Mouse (Mus musculus): ENCODE data around the gene Cdk1. TPM values are rescaled to one million over a fixed set of nuclear protein-coding genes. Genes with fewer than 3 reads are reported as not detected.
A peak's percentile ranks its signal among the peaks of the same experiment; 100 is the strongest.

Cdk1 gene
- polyA plus RNA-seq, 1 experiment from 2014 or later, result 133 TPM

DNA sequence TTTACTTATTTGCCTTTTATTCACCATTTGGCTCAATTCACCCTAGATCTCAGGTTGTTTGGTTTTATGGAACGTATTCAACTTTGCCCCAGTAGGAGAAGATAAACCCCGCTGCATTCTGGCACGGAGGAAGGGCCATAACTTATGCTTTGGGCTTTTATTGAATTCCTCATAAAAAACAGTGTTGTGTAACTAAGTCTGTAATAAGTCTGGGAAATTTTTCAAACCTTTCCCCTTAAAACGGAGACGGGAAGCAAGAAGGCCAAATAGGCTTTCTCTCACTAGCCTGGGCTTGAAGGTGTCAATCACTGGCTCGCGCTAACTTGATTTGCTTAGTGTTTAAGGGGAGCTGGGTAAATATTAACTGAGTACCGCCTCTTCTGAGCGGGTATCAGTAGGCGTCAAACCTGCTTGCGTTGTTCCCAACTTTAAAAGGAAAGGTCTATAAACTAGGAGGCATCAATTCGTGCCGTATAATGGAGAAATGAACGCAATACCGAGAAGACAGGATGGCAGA lies 31.2 kb downstream of the Cdk1 start:
- no peaks in the 10 kb centered on the region for H3K27me3 ChIP-seq (replicated peaks; ENCODE audit: control insufficient read depth, insufficient read depth, low read length)
- H3K4me1 ChIP-seq (replicated peaks; ENCODE audit: control insufficient read depth, insufficient read depth, low read length), result no peaks in the 10 kb centered on the region
- no peak overlapping the region for H3K27ac ChIP-seq (ENCODE audit: low read depth, low read length)
- ATAC-seq, result peak; percentile 80
- H3K9me3 ChIP-seq (ENCODE audit: control insufficient read depth), result no peaks in the 10 kb centered on the region
- H3K4me3 ChIP-seq (ENCODE audit: low read depth, low read length), result peak overlapping the region; percentile 33
- TF ChIP-seq CTCF (IDR thresholded peaks at IDR 0.05; ENCODE audit: low read depth), result no peak
- peak overlapping the region; percentile 63 for H3K4me2 ChIP-seq (replicated peaks; ENCODE audit: low read depth)
- 29% methylated on average over 15 of the region's 15 CpGs for WGBS
- no peak overlapping the region for H3K9ac ChIP-seq (ENCODE audit: low read depth, low read length)
- H3K36me3 ChIP-seq (ENCODE audit: control insufficient read depth, insufficient read depth), result no peaks in the 10 kb centered on the region

DNA sequence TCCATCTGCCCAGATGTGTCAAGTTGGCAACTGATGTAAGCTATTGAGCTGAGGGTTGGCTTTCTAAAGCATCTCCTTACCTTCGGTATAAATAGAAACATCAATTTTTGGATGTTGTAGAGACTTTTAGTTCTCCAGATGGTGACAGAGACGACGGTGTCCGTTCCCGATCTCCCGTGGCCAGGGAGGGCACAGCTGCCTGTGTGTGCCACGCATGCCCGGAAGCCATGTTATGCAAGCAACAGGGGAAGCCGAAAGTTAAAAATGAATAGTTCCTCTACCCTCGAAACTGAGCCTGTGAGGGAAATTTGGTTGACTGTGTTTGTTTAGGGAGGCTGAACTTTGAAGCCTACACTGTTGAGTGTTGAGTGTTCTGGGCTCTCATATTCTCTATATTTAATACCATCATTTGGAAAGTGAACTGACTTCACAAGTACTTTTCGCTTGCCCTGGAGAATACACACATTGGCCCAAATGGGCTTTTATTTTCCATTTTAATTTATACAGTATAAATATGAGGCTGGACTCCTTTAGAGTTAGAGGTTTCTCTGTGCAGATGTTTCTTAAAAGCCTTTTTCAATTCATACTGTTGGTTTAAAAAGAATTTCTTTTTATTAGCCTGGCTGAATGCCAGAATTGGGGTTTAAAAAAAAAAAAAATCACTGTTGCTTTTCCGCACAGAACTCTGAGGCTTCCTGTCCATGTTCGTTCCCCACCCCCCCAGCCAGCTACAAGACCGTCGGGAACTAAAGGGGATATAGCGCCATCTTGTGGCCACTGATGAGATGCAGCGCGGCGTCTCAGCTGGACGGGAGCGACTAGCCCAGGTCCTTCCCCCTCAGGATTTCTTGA lies 31.8 kb downstream of the Cdk1 start:
- Histone ChIP-seq H3K27me3 (replicated peaks; ENCODE audit: control insufficient read depth, insufficient read depth, low read length) (no peaks in the 10 kb centered on the region), H3K27ac (ENCODE audit: low read depth, low read length) (no peak overlapping the region), H3K36me3 (ENCODE audit: control insufficient read depth, insufficient read depth) (no peaks in the 10 kb centered on the region), H3K4me1 (replicated peaks; ENCODE audit: control insufficient read depth, insufficient read depth, low read length) (no peaks in the 10 kb centered on the region), H3K4me2 (replicated peaks; ENCODE audit: low read depth) (peak overlapping the region; percentile 63), H3K9me3 (ENCODE audit: control insufficient read depth) (no peaks in the 10 kb centered on the region), H3K4me3 (ENCODE audit: low read depth, low read length) (peak overlapping the region; percentile 33), H3K9ac (ENCODE audit: low read depth, low read length) (no peak overlapping the region)
- 39% methylated on average over 21 of the region's 21 CpGs for WGBS
- TF ChIP-seq CTCF (IDR thresholded peaks at IDR 0.05; ENCODE audit: low read depth), result peak; percentile 96
- ATAC-seq, result peak; percentile 88

DNA sequence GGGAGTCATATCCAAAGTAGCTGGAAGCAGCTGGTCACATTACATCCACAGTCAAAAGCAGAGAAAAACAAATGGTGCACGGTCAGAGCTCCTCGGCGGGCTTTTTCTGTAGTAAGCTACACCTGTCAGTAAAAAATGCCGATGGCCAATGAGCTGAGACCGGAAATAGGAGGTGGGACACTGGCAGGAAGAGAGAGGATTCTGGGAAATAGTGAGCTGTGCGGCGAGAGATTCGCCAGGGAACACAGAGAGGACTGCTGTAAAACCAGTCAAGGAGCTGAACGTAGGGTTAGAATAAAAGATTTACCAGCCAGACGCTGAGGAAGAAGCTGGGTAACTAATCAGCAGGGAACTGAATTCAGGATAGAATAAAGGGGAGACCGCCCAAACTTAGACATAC lies 34.2 kb downstream of the Cdk1 start:
- no peak overlapping the region for H3K4me2 ChIP-seq (replicated peaks; ENCODE audit: low read depth)
- no peak for TF ChIP-seq CTCF (IDR thresholded peaks at IDR 0.05; ENCODE audit: low read depth)
- 93% methylated on average over 11 of the region's 11 CpGs for WGBS
- H3K4me1 ChIP-seq (replicated peaks; ENCODE audit: control insufficient read depth, insufficient read depth, low read length), result no peaks in the 10 kb centered on the region
- H3K27ac ChIP-seq (ENCODE audit: low read depth, low read length), result no peak overlapping the region
- no peak for ATAC-seq
- no peaks in the 10 kb centered on the region for H3K36me3 ChIP-seq (ENCODE audit: control insufficient read depth, insufficient read depth)
- no peak overlapping the region for H3K4me3 ChIP-seq (ENCODE audit: low read depth, low read length)
- no peaks in the 10 kb centered on the region for H3K27me3 ChIP-seq (replicated peaks; ENCODE audit: control insufficient read depth, insufficient read depth, low read length)
- H3K9ac ChIP-seq (ENCODE audit: low read depth, low read length), result no peak overlapping the region
- no peaks in the 10 kb centered on the region for H3K9me3 ChIP-seq (ENCODE audit: control insufficient read depth)

DNA sequence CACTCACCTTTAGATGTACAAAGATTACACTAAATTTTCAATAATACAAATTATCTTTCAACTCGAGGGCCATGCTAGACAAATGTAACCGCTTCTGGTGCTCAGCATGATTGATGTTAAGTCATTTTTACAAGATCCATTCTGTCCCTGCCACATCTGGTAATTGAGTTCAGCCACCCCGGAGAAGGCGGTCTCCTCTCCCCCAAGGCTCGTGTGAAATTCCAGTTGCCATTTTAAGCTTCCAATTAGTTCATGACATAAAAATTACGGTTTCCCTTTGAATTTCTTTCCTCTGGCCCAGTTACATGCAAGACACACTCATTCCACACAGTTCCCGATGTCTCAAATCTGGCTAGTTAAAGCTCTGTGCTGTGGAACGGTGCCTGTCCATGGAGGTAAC lies 38.8 kb downstream of the Cdk1 start:
- Histone ChIP-seq H3K4me3 (ENCODE audit: low read depth, low read length) (no peak overlapping the region), H3K27me3 (replicated peaks; ENCODE audit: control insufficient read depth, insufficient read depth, low read length) (no peaks in the 10 kb centered on the region), H3K4me2 (replicated peaks; ENCODE audit: low read depth) (no peak overlapping the region), H3K27ac (ENCODE audit: low read depth, low read length) (no peak overlapping the region), H3K4me1 (replicated peaks; ENCODE audit: control insufficient read depth, insufficient read depth, low read length) (no peaks in the 10 kb centered on the region), H3K36me3 (ENCODE audit: control insufficient read depth, insufficient read depth) (no peaks in the 10 kb centered on the region), H3K9me3 (ENCODE audit: control insufficient read depth) (no peaks in the 10 kb centered on the region), H3K9ac (ENCODE audit: low read depth, low read length) (no peak overlapping the region)
- no peak for ATAC-seq
- no peak for TF ChIP-seq CTCF (IDR thresholded peaks at IDR 0.05; ENCODE audit: low read depth)
- 74% methylated on average over 8 of the region's 8 CpGs for WGBS

DNA sequence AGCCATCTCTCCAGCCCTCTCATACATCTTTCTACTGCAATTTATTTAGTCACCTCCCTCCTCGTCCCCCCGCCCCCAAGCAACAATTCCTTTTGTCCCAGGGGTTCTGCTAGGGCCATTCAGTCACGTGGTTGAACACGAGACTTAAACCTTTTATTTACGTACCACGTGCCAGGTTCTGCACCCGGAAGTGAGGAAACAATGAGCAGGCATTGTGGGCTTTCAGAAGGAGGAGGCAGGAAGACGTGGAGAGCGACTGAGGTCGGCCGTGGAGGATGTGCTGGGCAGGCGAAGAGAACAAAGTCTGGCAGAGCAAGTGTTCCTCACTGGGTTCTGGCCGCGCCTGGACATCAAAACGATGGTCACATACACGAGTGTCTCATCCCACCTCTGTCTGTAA lies 40.9 kb downstream of the Cdk1 start:
- TF ChIP-seq CTCF (IDR thresholded peaks at IDR 0.05; ENCODE audit: low read depth), result no peak
- Histone ChIP-seq H3K36me3 (ENCODE audit: control insufficient read depth, insufficient read depth) (no peaks in the 10 kb centered on the region), H3K9me3 (ENCODE audit: control insufficient read depth) (no peaks in the 10 kb centered on the region), H3K4me3 (ENCODE audit: low read depth, low read length) (no peak overlapping the region), H3K4me2 (replicated peaks; ENCODE audit: low read depth) (no peak overlapping the region), H3K27ac (ENCODE audit: low read depth, low read length) (no peak overlapping the region), H3K4me1 (replicated peaks; ENCODE audit: control insufficient read depth, insufficient read depth, low read length) (no peaks in the 10 kb centered on the region), H3K9ac (ENCODE audit: low read depth, low read length) (no peak overlapping the region), H3K27me3 (replicated peaks; ENCODE audit: control insufficient read depth, insufficient read depth, low read length) (no peaks in the 10 kb centered on the region)
- ATAC-seq, result no peak
- WGBS, result 77% methylated on average over 16 of the region's 16 CpGs

DNA sequence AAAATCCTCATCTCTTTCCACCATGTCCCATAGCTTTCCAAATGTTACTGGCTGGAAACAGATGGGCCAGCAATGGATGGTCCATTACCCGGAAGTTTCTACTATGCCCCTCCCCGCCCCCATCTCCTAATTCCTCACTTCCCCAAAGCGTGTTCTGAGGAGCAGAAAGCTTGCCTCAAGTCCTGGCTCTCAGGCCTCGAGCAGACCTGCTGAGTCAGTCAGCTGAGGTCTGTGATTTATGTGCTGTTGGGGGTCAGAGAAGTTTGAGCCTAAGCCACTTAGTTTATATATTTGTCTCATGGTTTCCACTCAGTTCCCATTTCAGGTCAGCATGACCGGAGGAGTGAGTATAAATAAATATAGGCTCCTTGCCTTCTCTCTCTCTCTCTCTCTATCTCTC lies 43.6 kb downstream of the Cdk1 start:
- 61% methylated on average over 5 of the region's 5 CpGs for WGBS
- no peak overlapping the region for H3K9ac ChIP-seq (ENCODE audit: low read depth, low read length)
- TF ChIP-seq CTCF (IDR thresholded peaks at IDR 0.05; ENCODE audit: low read depth), result no peak
- no peak overlapping the region for H3K27ac ChIP-seq (ENCODE audit: low read depth, low read length)
- no peaks in the 10 kb centered on the region; the same call in 1 of the 2 replicates for H3K4me1 ChIP-seq (replicated peaks; ENCODE audit: control insufficient read depth, insufficient read depth, low read length)
- no peaks in the 10 kb centered on the region for H3K36me3 ChIP-seq (ENCODE audit: control insufficient read depth, insufficient read depth)
- no peaks in the 10 kb centered on the region for H3K9me3 ChIP-seq (ENCODE audit: control insufficient read depth)
- H3K4me2 ChIP-seq (replicated peaks; ENCODE audit: low read depth), result no peak overlapping the region
- H3K4me3 ChIP-seq (ENCODE audit: low read depth, low read length), result no peak overlapping the region
- H3K27me3 ChIP-seq (replicated peaks; ENCODE audit: control insufficient read depth, insufficient read depth, low read length), result no peaks in the 10 kb centered on the region
- no peak for ATAC-seq

Data from intestine, postnatal 0 days (tissue).